Mouse (Mus musculus) myocyte (in vitro differentiated cells): ENCODE measurements around the gene Pkdrej. TPM values are rescaled to one million over a fixed set of nuclear protein-coding genes. Genes with fewer than 3 reads are reported as not detected.

Source experiments
- H3K27me3 ChIP-seq: one replicate; pipeline ENCODE4 v1.6.1; 2011; ENCODE audit not compliant: control insufficient read depth, insufficient read depth, insufficient read length
- H3K36me3 ChIP-seq: one replicate; pipeline ENCODE4 v1.6.1; 2011; ENCODE audit not compliant: control insufficient read depth, insufficient read depth
- H3K4me2 ChIP-seq: one replicate; pipeline ENCODE4 v1.6.1; 2011; ENCODE audit warnings: low read depth, control low read depth
- H3K4me3 ChIP-seq: one replicate; pipeline ENCODE4 v1.5.1; 2011; ENCODE audit warnings: mild to moderate bottlenecking, control low read depth, moderate library complexity
- H3K79me2 ChIP-seq: one replicate; pipeline ENCODE4 v1.6.1; 2011; ENCODE audit not compliant: control insufficient read depth, insufficient read depth
- H3ac ChIP-seq: one replicate; pipeline ENCODE4 v1.6.1; 2011; ENCODE audit not compliant: control insufficient read depth, insufficient read length
- CEBPB ChIP-seq: IDR thresholded peaks from 2 replicates; pipeline ENCODE4 v1.6.1; 2011; ENCODE audit warnings: mild to moderate bottlenecking, moderate library complexity; ENCODE audit not compliant: poor library complexity, insufficient read depth, severe bottlenecking
- E2F4 ChIP-seq: IDR thresholded peaks from one replicate; pipeline ENCODE4 v1.6.1; 2011; ENCODE audit warnings: mild to moderate bottlenecking, control low read depth, moderate library complexity; ENCODE audit not compliant: insufficient read depth
- MAX ChIP-seq: IDR thresholded peaks from one replicate; pipeline ENCODE4 v1.6.1; 2011; ENCODE audit warnings: low read depth, mild to moderate bottlenecking, control low read depth
- MYOD1 ChIP-seq, 3 experiments: IDR thresholded peaks; one replicate each; pipeline ENCODE4 v1.6.1; 2011; ENCODE audit warnings: control low read depth in 2 of 3, low read depth in 2 of 3, mild to moderate bottlenecking in 2 of 3, moderate library complexity in 1 of 3; ENCODE audit not compliant: insufficient read length in 2 of 3, control insufficient read depth in 1 of 3
- MYOG ChIP-seq, 3 experiments: IDR thresholded peaks; one replicate each; pipeline ENCODE4 v1.6.1; 2011; ENCODE audit warnings: control low read depth in 2 of 3, low read depth in 2 of 3, mild to moderate bottlenecking in 2 of 3; ENCODE audit not compliant: insufficient read length in 2 of 3, control insufficient read depth in 1 of 3, insufficient read depth in 1 of 3
- POLR2A ChIP-seq: IDR thresholded peaks from one replicate; pipeline ENCODE4 v1.6.1; 2011; ENCODE audit warnings: low read depth, mild to moderate bottlenecking, control low read depth, moderate library complexity; ENCODE audit not compliant: insufficient read length
- POLR2AphosphoS2 ChIP-seq: IDR thresholded peaks from one replicate; pipeline ENCODE4 v1.6.1; 2011; ENCODE audit warnings: low read depth, control low read depth; ENCODE audit not compliant: insufficient read length
- REST ChIP-seq: IDR thresholded peaks from one replicate; pipeline ENCODE4 v1.6.1; 2011; ENCODE audit warnings: mild to moderate bottlenecking, control low read depth, moderate library complexity; ENCODE audit not compliant: insufficient read depth, insufficient read length
- SRF ChIP-seq: IDR thresholded peaks from one replicate; pipeline ENCODE4 v1.6.1; 2011; ENCODE audit warnings: low read depth; ENCODE audit not compliant: control insufficient read depth, insufficient read length
- TCF12 ChIP-seq: IDR thresholded peaks from one replicate; pipeline ENCODE4 v1.6.1; 2011; ENCODE audit warnings: mild to moderate bottlenecking, control low read depth; ENCODE audit not compliant: poor library complexity, insufficient read depth, severe bottlenecking
- TCF3 ChIP-seq: IDR thresholded peaks from one replicate; pipeline ENCODE4 v1.6.1; 2011; ENCODE audit warnings: low read depth, control low read depth; ENCODE audit not compliant: insufficient read length
- USF1 ChIP-seq: IDR thresholded peaks from one replicate; pipeline ENCODE4 v1.6.1; 2011; ENCODE audit warnings: low read depth, mild to moderate bottlenecking, control low read depth, moderate library complexity
- polyA plus RNA-seq: library from polyadenylated mRNA; unstranded; fragments of >200 nt; fragmentation: generic; extraction: Trizol; gene quantifications from one replicate; pipeline ENCODE4 v1.2.1, GENCODE M21; 2012; ENCODE audit warnings: missing spikeins

Pkdrej gene
- polyA plus RNA-seq, 1 experiment = not detected

GRCm38 (mm10) chr15:85792819-85793218 is 28.7 kb downstream of the Pkdrej start:
- Histone ChIP-seq H3K4me3 (no peak overlapping the region), H3K79me2 (no peaks in the 10 kb centered on the region), H3K27me3 (peaks cover 58% of the 10 kb centered on the region), H3K4me2 (no peak overlapping the region), H3ac (no peak overlapping the region), H3K36me3 (no peaks in the 10 kb centered on the region)
- no peak for TF ChIP-seq POLR2A
- TF ChIP-seq TCF12 = no peak
- no peak for TF ChIP-seq MYOD1 (IDR thresholded peaks at IDR 0.05; ENCODE audit: control insufficient read depth in 1 of 3, insufficient read length in 2 of 3, low read depth in 2 of 3)
- no peak for TF ChIP-seq E2F4
- TF ChIP-seq MAX = no peak
- TF ChIP-seq CEBPB = no peak
- TF ChIP-seq SRF = no peak
- TF ChIP-seq MYOG (IDR thresholded peaks at IDR 0.05; ENCODE audit: control insufficient read depth in 1 of 3, insufficient read depth in 1 of 3, insufficient read length in 2 of 3, low read depth in 2 of 3) = no peak
- TF ChIP-seq TCF3 = no peak
- TF ChIP-seq POLR2AphosphoS2 = no peak
- no peak for TF ChIP-seq USF1
- no peak for TF ChIP-seq REST

GRCm38 (mm10) chr15:85791449-85791848 is 30.1 kb downstream of the Pkdrej start:
- no peak overlapping the region for H3K4me2 ChIP-seq
- no peaks in the 10 kb centered on the region for H3K79me2 ChIP-seq
- H3K4me3 ChIP-seq = no peak overlapping the region
- no peak for TF ChIP-seq SRF
- TF ChIP-seq USF1 = no peak
- TF ChIP-seq TCF12 = no peak
- TF ChIP-seq MAX = no peak
- TF ChIP-seq E2F4 = no peak
- TF ChIP-seq MYOD1 (IDR thresholded peaks at IDR 0.05; ENCODE audit: control insufficient read depth in 1 of 3, insufficient read length in 2 of 3, low read depth in 2 of 3) = no peak
- no peak for TF ChIP-seq POLR2A
- TF ChIP-seq TCF3 = no peak
- no peak for TF ChIP-seq MYOG (IDR thresholded peaks at IDR 0.05; ENCODE audit: control insufficient read depth in 1 of 3, insufficient read depth in 1 of 3, insufficient read length in 2 of 3, low read depth in 2 of 3)
- no peak for TF ChIP-seq POLR2AphosphoS2
- no peak for TF ChIP-seq REST
- peaks cover 60% of the 10 kb centered on the region for H3K27me3 ChIP-seq
- H3ac ChIP-seq = no peak overlapping the region
- H3K36me3 ChIP-seq = no peaks in the 10 kb centered on the region

GRCm38 (mm10) chr15:85788633-85789032 is 32.9 kb downstream of the Pkdrej start:
- no peaks in the 10 kb centered on the region for H3K79me2 ChIP-seq
- H3K4me2 ChIP-seq = no peak overlapping the region
- peaks cover 57% of the 10 kb centered on the region for H3K27me3 ChIP-seq
- no peaks in the 10 kb centered on the region for H3K36me3 ChIP-seq
- H3ac ChIP-seq = no peak overlapping the region
- no peak overlapping the region for H3K4me3 ChIP-seq
- TF ChIP-seq TCF3 (no peak), MAX (no peak), MYOD1 (IDR thresholded peaks at IDR 0.05; ENCODE audit: control insufficient read depth in 1 of 3, insufficient read length in 2 of 3, low read depth in 2 of 3) (no peak), E2F4 (no peak), SRF (no peak), CEBPB (no peak), REST (no peak), TCF12 (no peak), POLR2A (no peak), POLR2AphosphoS2 (no peak), USF1 (no peak), MYOG (IDR thresholded peaks at IDR 0.05; ENCODE audit: control insufficient read depth in 1 of 3, insufficient read depth in 1 of 3, insufficient read length in 2 of 3, low read depth in 2 of 3) (no peak)

- no peak overlapping the region for H3K4me2 ChIP-seq
- no peak overlapping the region for H3ac ChIP-seq
- no peak for TF ChIP-seq SRF
- no peak for TF ChIP-seq POLR2AphosphoS2
- no peak for TF ChIP-seq MYOG (IDR thresholded peaks at IDR 0.05; ENCODE audit: control insufficient read depth in 1 of 3, insufficient read depth in 1 of 3, insufficient read length in 2 of 3, low read depth in 2 of 3)
- no peak for TF ChIP-seq CEBPB
- TF ChIP-seq MYOD1 (IDR thresholded peaks at IDR 0.05; ENCODE audit: control insufficient read depth in 1 of 3, insufficient read length in 2 of 3, low read depth in 2 of 3) = no peak
- TF ChIP-seq USF1 = no peak
- TF ChIP-seq MAX = no peak
- no peak for TF ChIP-seq POLR2A
- no peak for TF ChIP-seq TCF12
- no peak for TF ChIP-seq E2F4
- TF ChIP-seq REST = no peak
- TF ChIP-seq TCF3 = no peak
- H3K4me3 ChIP-seq = no peak overlapping the region
- peaks cover 55% of the 10 kb centered on the region for H3K27me3 ChIP-seq
- no peaks in the 10 kb centered on the region for H3K79me2 ChIP-seq
- H3K36me3 ChIP-seq = no peaks in the 10 kb centered on the region
Observed at GRCm38 (mm10) chr15:85788051-85788450, 33.5 kb downstream of the Pkdrej start.
